Mouse (Mus musculus): ENCODE results near the gene Qk. TPM values are rescaled to one million over a fixed set of nuclear protein-coding genes. Genes with fewer than 3 reads are reported as not detected.

Gene Qk
- polyA plus RNA-seq, 1 experiment from 2014 or later = 38.1 TPM

- no peak for ATAC-seq (replicated peaks; ENCODE audit: extremely low read depth, insufficient read depth, low FRiP score)
- Histone ChIP-seq H3K4me2 (ENCODE audit: low read depth, low read length) (no peak overlapping the region), H3K36me3 (ENCODE audit: control insufficient read depth, insufficient read depth) (no peaks in the 10 kb centered on the region), H3K4me1 (ENCODE audit: control insufficient read depth, insufficient read depth, low read length) (peaks cover 33% of the 10 kb centered on the region), H3K9ac (ENCODE audit: low read length) (no peak overlapping the region), H3K9me3 (replicated peaks; ENCODE audit: control insufficient read depth, low read length) (no peaks in the 10 kb centered on the region), H3K27ac (ENCODE audit: low read length) (no peak overlapping the region), H3K4me3 (ENCODE audit: low read length) (no peak overlapping the region), H3K27me3 (ENCODE audit: control insufficient read depth, insufficient read depth, low read length) (no peaks in the 10 kb centered on the region)
- WGBS = 71% methylated on average over 3 of the region's 3 CpGs
These were observed 12.5 kb upstream of the Qk start for GRCm38 (mm10) chr17:10332127-10332526.

- Histone ChIP-seq H3K27me3 (ENCODE audit: control insufficient read depth, insufficient read depth, low read length) (no peaks in the 10 kb centered on the region), H3K4me2 (ENCODE audit: low read depth, low read length) (no peak overlapping the region), H3K9me3 (replicated peaks; ENCODE audit: control insufficient read depth, low read length) (0 out of 2 replicates have a peak, but pooled peaks cover 3% of the 10 kb centered on the region), H3K4me3 (ENCODE audit: low read length) (no peak overlapping the region), H3K36me3 (ENCODE audit: control insufficient read depth, insufficient read depth) (peaks cover 5% of the 10 kb centered on the region), H3K9ac (ENCODE audit: low read length) (no peak overlapping the region), H3K4me1 (ENCODE audit: control insufficient read depth, insufficient read depth, low read length) (peaks cover 37% of the 10 kb centered on the region), H3K27ac (ENCODE audit: low read length) (no peak overlapping the region)
- 76% methylated on average over 5 of the region's 5 CpGs for WGBS
- no peak for ATAC-seq (replicated peaks; ENCODE audit: extremely low read depth, insufficient read depth, low FRiP score)
These were observed 9.8 kb upstream of the Qk start for GRCm38 (mm10) chr17:10329461-10329860.

- WGBS = 88% methylated on average over 9 of the region's 9 CpGs
- ATAC-seq (replicated peaks; ENCODE audit: extremely low read depth, insufficient read depth, low FRiP score) = no peak
These were observed 9.0 kb upstream of the Qk start for GRCm38 (mm10) chr17:10328544-10329100.

DNA sequence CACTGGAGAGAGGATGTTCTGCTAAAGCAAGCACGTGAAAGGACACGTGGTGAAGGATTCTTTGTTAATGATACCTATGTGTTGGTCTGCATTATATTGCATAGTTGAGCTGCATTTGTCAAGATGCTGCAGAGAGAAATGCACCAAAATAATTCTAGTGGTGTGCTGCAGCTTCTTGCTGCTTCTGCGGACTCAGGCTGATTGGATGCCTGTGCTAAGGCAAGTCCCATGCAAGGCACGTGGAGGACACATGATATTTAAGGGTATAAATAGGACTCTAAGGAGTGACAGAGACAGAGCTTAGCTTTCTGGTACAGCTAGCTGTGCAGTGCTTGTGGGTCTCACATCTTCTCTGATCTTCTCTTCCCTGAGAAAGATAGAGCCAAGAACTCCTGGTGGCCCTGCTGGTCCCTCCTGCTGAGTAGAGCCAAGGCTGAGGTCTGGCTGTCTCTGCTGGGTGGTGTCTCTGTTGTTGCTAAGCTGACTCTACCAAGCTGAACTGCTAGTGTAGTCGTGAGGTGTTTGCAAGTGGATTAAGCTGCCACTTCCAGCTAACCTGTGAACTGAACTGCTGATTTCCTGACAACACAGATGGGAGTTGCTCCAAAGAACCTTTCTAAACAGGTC, 8.0 kb upstream of the Qk start:
- H3K4me1 ChIP-seq (ENCODE audit: control insufficient read depth, insufficient read depth, low read length) = peaks cover 33% of the 10 kb centered on the region
- no peak overlapping the region for H3K4me3 ChIP-seq (ENCODE audit: low read length)
- H3K9me3 ChIP-seq (replicated peaks; ENCODE audit: control insufficient read depth, low read length) = 0 out of 2 replicates have a peak, but pooled peaks cover 3% of the 10 kb centered on the region
- H3K36me3 ChIP-seq (ENCODE audit: control insufficient read depth, insufficient read depth) = peaks cover 5% of the 10 kb centered on the region
- no peak for ATAC-seq (replicated peaks; ENCODE audit: extremely low read depth, insufficient read depth, low FRiP score)
- peak overlapping the region; percentile 71 for H3K27ac ChIP-seq (ENCODE audit: low read length)
- 0 out of 2 replicates have a peak overlapping the region, but pooled peaks have one; percentile 13 for H3K9ac ChIP-seq (ENCODE audit: low read length)
- H3K27me3 ChIP-seq (ENCODE audit: control insufficient read depth, insufficient read depth, low read length) = no peaks in the 10 kb centered on the region
- no peak overlapping the region for H3K4me2 ChIP-seq (ENCODE audit: low read depth, low read length)
- WGBS = 62% methylated on average over 5 of the region's 5 CpGs

More at GRCm38 (mm10) chr17:10328544-10329100, 9.0 kb upstream of the Qk start:
- Histone ChIP-seq H3K27me3 (ENCODE audit: control insufficient read depth, insufficient read depth, low read length) (no peaks in the 10 kb centered on the region), H3K9ac (ENCODE audit: low read length) (no peak overlapping the region), H3K27ac (ENCODE audit: low read length) (no peak overlapping the region), H3K4me2 (ENCODE audit: low read depth, low read length) (no peak overlapping the region), H3K4me3 (ENCODE audit: low read length) (no peak overlapping the region), H3K4me1 (ENCODE audit: control insufficient read depth, insufficient read depth, low read length) (peaks cover 35% of the 10 kb centered on the region), H3K36me3 (ENCODE audit: control insufficient read depth, insufficient read depth) (peaks cover 5% of the 10 kb centered on the region), H3K9me3 (replicated peaks; ENCODE audit: control insufficient read depth, low read length) (0 out of 2 replicates have a peak, but pooled peaks cover 3% of the 10 kb centered on the region)

GRCm38 (mm10) chr17:10326596-10327045, 7.0 kb upstream of the Qk start:
- Histone ChIP-seq H3K27ac (ENCODE audit: low read length) (peak overlapping the region; percentile 71), H3K9ac (ENCODE audit: low read length) (no peak overlapping the region), H3K4me3 (ENCODE audit: low read length) (no peak overlapping the region), H3K27me3 (ENCODE audit: control insufficient read depth, insufficient read depth, low read length) (no peaks in the 10 kb centered on the region), H3K9me3 (replicated peaks; ENCODE audit: control insufficient read depth, low read length) (0 out of 2 replicates have a peak, but pooled peaks cover 3% of the 10 kb centered on the region), H3K36me3 (ENCODE audit: control insufficient read depth, insufficient read depth) (peaks cover 5% of the 10 kb centered on the region), H3K4me2 (ENCODE audit: low read depth, low read length) (no peak overlapping the region), H3K4me1 (ENCODE audit: control insufficient read depth, insufficient read depth, low read length) (peaks cover 34% of the 10 kb centered on the region)
- WGBS = 46% methylated on average over 3 of the region's 3 CpGs
- ATAC-seq (replicated peaks; ENCODE audit: extremely low read depth, insufficient read depth, low FRiP score) = peak; percentile 83

DNA sequence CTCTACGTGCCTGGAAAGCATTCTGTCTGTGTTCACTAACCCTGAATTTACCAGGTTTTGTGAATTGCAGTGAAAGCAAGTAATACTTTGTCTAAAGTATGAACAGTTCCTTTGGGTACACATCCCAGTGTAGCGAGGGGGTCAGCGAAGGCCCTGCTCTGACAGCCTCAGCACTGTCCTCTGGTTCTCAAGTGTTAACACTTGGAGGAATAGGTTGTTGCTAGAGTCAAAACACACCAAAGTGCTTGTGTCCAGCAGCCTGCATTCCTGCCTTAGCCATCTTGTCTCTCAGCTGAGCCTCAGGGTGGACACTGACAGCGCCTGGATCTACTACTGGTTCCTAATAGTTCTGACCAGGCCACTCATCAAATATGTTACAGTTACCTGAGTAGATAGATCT, 6.3 kb upstream of the Qk start:
- H3K27ac ChIP-seq (ENCODE audit: low read length) = peak overlapping the region; percentile 71
- 0 out of 2 replicates have a peak, but pooled peaks cover 3% of the 10 kb centered on the region for H3K9me3 ChIP-seq (replicated peaks; ENCODE audit: control insufficient read depth, low read length)
- H3K36me3 ChIP-seq (ENCODE audit: control insufficient read depth, insufficient read depth) = peaks cover 5% of the 10 kb centered on the region
- H3K4me2 ChIP-seq (ENCODE audit: low read depth, low read length) = no peak overlapping the region
- no peak overlapping the region for H3K4me3 ChIP-seq (ENCODE audit: low read length)
- no peak overlapping the region for H3K9ac ChIP-seq (ENCODE audit: low read length)
- peaks cover 35% of the 10 kb centered on the region for H3K4me1 ChIP-seq (ENCODE audit: control insufficient read depth, insufficient read depth, low read length)
- 83% methylated on average over 4 of the region's 4 CpGs for WGBS
- no peaks in the 10 kb centered on the region for H3K27me3 ChIP-seq (ENCODE audit: control insufficient read depth, insufficient read depth, low read length)
- no peak for ATAC-seq (replicated peaks; ENCODE audit: extremely low read depth, insufficient read depth, low FRiP score)

GRCm38 (mm10) chr17:10321754-10322153, 2.1 kb upstream of the Qk start:
- H3K4me3 ChIP-seq (ENCODE audit: low read length) = 0 out of 2 replicates have a peak overlapping the region, but pooled peaks have one; percentile 1
- no peaks in the 10 kb centered on the region for H3K27me3 ChIP-seq (ENCODE audit: control insufficient read depth, insufficient read depth, low read length)
- H3K4me1 ChIP-seq (ENCODE audit: control insufficient read depth, insufficient read depth, low read length) = peaks cover 25% of the 10 kb centered on the region
- peak overlapping the region; percentile 64 for H3K4me2 ChIP-seq (ENCODE audit: low read depth, low read length)
- peak overlapping the region; percentile 83 for H3K27ac ChIP-seq (ENCODE audit: low read length)
- H3K9me3 ChIP-seq (replicated peaks; ENCODE audit: control insufficient read depth, low read length) = 0 out of 2 replicates have a peak, but pooled peaks cover 3% of the 10 kb centered on the region
- WGBS = 63% methylated on average over 4 of the region's 4 CpGs
- ATAC-seq (replicated peaks; ENCODE audit: extremely low read depth, insufficient read depth, low FRiP score) = no peak
- no peak overlapping the region for H3K9ac ChIP-seq (ENCODE audit: low read length)
- peaks cover 5% of the 10 kb centered on the region for H3K36me3 ChIP-seq (ENCODE audit: control insufficient read depth, insufficient read depth)

DNA sequence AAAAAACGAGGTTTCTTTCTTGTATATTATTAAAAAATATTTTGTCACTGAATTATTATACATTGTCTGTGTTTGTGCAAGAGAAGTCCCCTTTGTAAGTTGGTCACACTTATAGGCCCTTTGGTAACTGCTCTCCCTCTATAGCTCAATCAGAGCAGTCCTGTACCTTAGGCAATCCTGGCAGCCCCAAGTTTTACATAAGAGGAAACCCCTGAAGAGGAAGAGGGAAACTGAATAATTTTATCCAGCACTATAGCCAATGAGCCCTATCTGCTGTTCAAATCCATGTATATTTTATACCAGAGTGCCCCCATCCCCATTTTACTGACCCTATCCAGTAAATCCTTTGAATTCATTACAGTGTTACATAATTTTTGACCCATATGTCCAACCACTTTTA, 1.4 kb upstream of the Qk start:
- H3K4me2 ChIP-seq (ENCODE audit: low read depth, low read length) = peak overlapping the region; percentile 64
- H3K36me3 ChIP-seq (ENCODE audit: control insufficient read depth, insufficient read depth) = peaks cover 5% of the 10 kb centered on the region
- no peaks in the 10 kb centered on the region for H3K27me3 ChIP-seq (ENCODE audit: control insufficient read depth, insufficient read depth, low read length)
- peak overlapping the region; percentile 83 for H3K27ac ChIP-seq (ENCODE audit: low read length)
- H3K9me3 ChIP-seq (replicated peaks; ENCODE audit: control insufficient read depth, low read length) = 0 out of 2 replicates have a peak, but pooled peaks cover 3% of the 10 kb centered on the region
- no peak for ATAC-seq (replicated peaks; ENCODE audit: extremely low read depth, insufficient read depth, low FRiP score)
- H3K9ac ChIP-seq (ENCODE audit: low read length) = peak overlapping the region; percentile 60; the same call in 1 of the 2 replicates
- peaks cover 18% of the 10 kb centered on the region for H3K4me1 ChIP-seq (ENCODE audit: control insufficient read depth, insufficient read depth, low read length)
- WGBS = 18% methylated on average over 1 of the region's 1 CpGs
- peak overlapping the region; percentile 38 for H3K4me3 ChIP-seq (ENCODE audit: low read length)

GRCm38 (mm10) chr17:10320456-10320790, 769 bp upstream of the Qk start:
- no peak for ATAC-seq (replicated peaks; ENCODE audit: extremely low read depth, insufficient read depth, low FRiP score)
- Histone ChIP-seq H3K27ac (ENCODE audit: low read length) (peak overlapping the region; percentile 100), H3K4me1 (ENCODE audit: control insufficient read depth, insufficient read depth, low read length) (peaks cover 15% of the 10 kb centered on the region), H3K9ac (ENCODE audit: low read length) (peak overlapping the region; percentile 99), H3K27me3 (ENCODE audit: control insufficient read depth, insufficient read depth, low read length) (no peaks in the 10 kb centered on the region), H3K9me3 (replicated peaks; ENCODE audit: control insufficient read depth, low read length) (0 out of 2 replicates have a peak, but pooled peaks cover 3% of the 10 kb centered on the region), H3K36me3 (ENCODE audit: control insufficient read depth, insufficient read depth) (peaks cover 5% of the 10 kb centered on the region), H3K4me3 (ENCODE audit: low read length) (peak overlapping the region; percentile 97), H3K4me2 (ENCODE audit: low read depth, low read length) (peak overlapping the region; percentile 72)
- 9% methylated on average over 10 of the region's 10 CpGs for WGBS

Measured in heart, embryonic 16.5 days (tissue).